Mouse (Mus musculus): ENCODE measurements around the gene Cep152. TPM values are rescaled to one million over a fixed set of nuclear protein-coding genes. Genes with fewer than 3 reads are reported as not detected.

Cep152 gene
- polyA plus RNA-seq (2011; ENCODE audit: insufficient read depth, insufficient read length, low read depth, missing spikeins), result 9.2 and 9.7 TPM in 2 replicates

- TF ChIP-seq CTCF (IDR thresholded peaks at IDR 0.05; ENCODE audit: low read depth, low read length) (peak; percentile 1), EP300 (IDR thresholded peaks at IDR 0.05; ENCODE audit: insufficient read depth, low read depth, low read length) (0 out of 2 replicates have a peak, but pooled peaks have one; percentile 6), POLR2A (IDR thresholded peaks at IDR 0.05; ENCODE audit: insufficient read depth, low read length) (no peak)
- Histone ChIP-seq H3K36me3 (ENCODE audit: control insufficient read depth, insufficient read depth, low read length, poor library complexity, severe bottlenecking) (peaks cover 5% of the 10 kb centered on the region; the same call in 1 of the 2 replicates), H3K4me3 (ENCODE audit: low read depth, low read length) (peak within 1 kb of the TSS; percentile 78), H3K9ac (ENCODE audit: low read depth, poor library complexity, severe bottlenecking) (peak within 1 kb of the TSS; percentile 86), H3K9me3 (replicated peaks; ENCODE audit: control insufficient read depth, insufficient read depth, low read length, poor library complexity, severe bottlenecking) (peaks cover 13% of the 10 kb centered on the region), H3K4me1 (ENCODE audit: control insufficient read depth, insufficient read depth, low read length) (no peaks in the 10 kb centered on the region), H3K27ac (ENCODE audit: insufficient read depth, low read length) (no peak within 1 kb of the TSS), H3K27me3 (ENCODE audit: control insufficient read depth, insufficient read depth, low read length, poor library complexity, severe bottlenecking) (no peaks in the 10 kb centered on the region)
Observed at GRCm38 (mm10) chr2:125624837-125625351, at the start of gene Cep152. Gene Cep152 (minus strand): TSS chr2:125625113.

DNA sequence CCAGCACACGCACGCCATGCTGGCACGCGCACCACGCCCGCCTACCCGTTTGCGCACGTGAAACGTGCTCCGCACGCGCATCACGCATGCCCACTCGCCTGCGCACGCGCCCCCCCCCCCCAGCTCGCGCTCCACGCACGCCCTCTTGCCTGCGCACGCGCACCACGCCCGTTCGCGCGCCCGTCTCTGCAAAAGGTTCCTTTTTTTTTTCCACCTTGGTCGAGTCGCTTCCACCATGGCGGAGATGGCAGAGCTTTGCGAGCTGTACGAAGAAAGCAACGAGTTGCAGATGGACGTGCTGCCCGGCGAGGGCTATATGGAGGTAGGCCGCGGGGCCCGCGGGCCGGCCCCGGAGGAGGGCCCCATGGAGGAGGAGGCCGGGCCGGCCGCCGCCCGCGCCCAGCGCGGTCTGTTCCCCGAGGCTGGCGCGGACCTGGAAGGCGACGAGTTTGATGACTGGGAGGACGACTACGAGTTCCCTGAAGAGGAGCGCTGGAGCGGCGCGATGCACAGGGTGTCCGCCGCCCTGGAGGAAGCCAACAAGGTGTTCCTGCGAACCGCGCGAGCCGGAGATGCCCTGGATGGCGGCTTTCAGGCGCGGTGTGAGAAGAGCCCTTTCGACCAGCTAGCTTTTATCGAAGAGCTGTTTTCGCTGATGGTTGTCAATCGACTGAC, 48.2 kb upstream of the Cep152 start, which contains the start of gene Eid1:
Gene Eid1, plus strand, starts transcription at position 139 of the 675 bp plus-strand sequence.
- no peak for TF ChIP-seq EP300 (IDR thresholded peaks at IDR 0.05; ENCODE audit: insufficient read depth, low read depth, low read length)
- no peak for TF ChIP-seq POLR2A (IDR thresholded peaks at IDR 0.05; ENCODE audit: insufficient read depth, low read length)
- no peak for TF ChIP-seq CTCF (IDR thresholded peaks at IDR 0.05; ENCODE audit: low read depth, low read length)
- H3K4me1 ChIP-seq (ENCODE audit: control insufficient read depth, insufficient read depth, low read length), result no peaks in the 10 kb centered on the region
- no peaks in the 10 kb centered on the region for H3K36me3 ChIP-seq (ENCODE audit: control insufficient read depth, insufficient read depth, low read length, poor library complexity, severe bottlenecking)
- no peaks in the 10 kb centered on the region; the same call in 1 of the 2 replicates for H3K27me3 ChIP-seq (ENCODE audit: control insufficient read depth, insufficient read depth, low read length, poor library complexity, severe bottlenecking)
- H3K27ac ChIP-seq (ENCODE audit: insufficient read depth, low read length), result no peak within 1 kb of the TSS
- H3K9me3 ChIP-seq (replicated peaks; ENCODE audit: control insufficient read depth, insufficient read depth, low read length, poor library complexity, severe bottlenecking), result peaks cover 12% of the 10 kb centered on the region
- H3K9ac ChIP-seq (ENCODE audit: low read depth, poor library complexity, severe bottlenecking), result peak within 1 kb of the TSS; percentile 62
- peak within 1 kb of the TSS; percentile 66 for H3K4me3 ChIP-seq (ENCODE audit: low read depth, low read length)

GRCm38 (mm10) chr2:125672568-125672956, 47.6 kb upstream of the Cep152 start:
- H3K9ac ChIP-seq (ENCODE audit: low read depth, poor library complexity, severe bottlenecking), result peak overlapping the region; percentile 62; the same call in 1 of the 2 replicates
- TF ChIP-seq EP300 (IDR thresholded peaks at IDR 0.05; ENCODE audit: insufficient read depth, low read depth, low read length) (no peak), CTCF (IDR thresholded peaks at IDR 0.05; ENCODE audit: low read depth, low read length) (no peak), POLR2A (IDR thresholded peaks at IDR 0.05; ENCODE audit: insufficient read depth, low read length) (no peak)

GRCm38 (mm10) chr2:125670846-125671245, 45.9 kb upstream of the Cep152 start:
- H3K27me3 ChIP-seq (ENCODE audit: control insufficient read depth, insufficient read depth, low read length, poor library complexity, severe bottlenecking), result no peaks in the 10 kb centered on the region; the same call in 1 of the 2 replicates
- H3K9me3 ChIP-seq (replicated peaks; ENCODE audit: control insufficient read depth, insufficient read depth, low read length, poor library complexity, severe bottlenecking), result peaks cover 12% of the 10 kb centered on the region
- no peak overlapping the region for H3K27ac ChIP-seq (ENCODE audit: insufficient read depth, low read length)
- no peak overlapping the region for H3K4me3 ChIP-seq (ENCODE audit: low read depth, low read length)
- no peaks in the 10 kb centered on the region for H3K4me1 ChIP-seq (ENCODE audit: control insufficient read depth, insufficient read depth, low read length)
- H3K9ac ChIP-seq (ENCODE audit: low read depth, poor library complexity, severe bottlenecking), result no peak overlapping the region
- no peak for TF ChIP-seq POLR2A (IDR thresholded peaks at IDR 0.05; ENCODE audit: insufficient read depth, low read length)
- TF ChIP-seq EP300 (IDR thresholded peaks at IDR 0.05; ENCODE audit: insufficient read depth, low read depth, low read length), result no peak
- TF ChIP-seq CTCF (IDR thresholded peaks at IDR 0.05; ENCODE audit: low read depth, low read length), result no peak
- H3K36me3 ChIP-seq (ENCODE audit: control insufficient read depth, insufficient read depth, low read length, poor library complexity, severe bottlenecking), result no peaks in the 10 kb centered on the region

More at GRCm38 (mm10) chr2:125672568-125672956, 47.6 kb upstream of the Cep152 start:
- peaks cover 12% of the 10 kb centered on the region for H3K9me3 ChIP-seq (replicated peaks; ENCODE audit: control insufficient read depth, insufficient read depth, low read length, poor library complexity, severe bottlenecking)
- no peaks in the 10 kb centered on the region for H3K4me1 ChIP-seq (ENCODE audit: control insufficient read depth, insufficient read depth, low read length)
- H3K27me3 ChIP-seq (ENCODE audit: control insufficient read depth, insufficient read depth, low read length, poor library complexity, severe bottlenecking), result no peaks in the 10 kb centered on the region; the same call in 1 of the 2 replicates
- no peak overlapping the region for H3K27ac ChIP-seq (ENCODE audit: insufficient read depth, low read length)
- H3K36me3 ChIP-seq (ENCODE audit: control insufficient read depth, insufficient read depth, low read length, poor library complexity, severe bottlenecking), result no peaks in the 10 kb centered on the region
- peak overlapping the region; percentile 66 for H3K4me3 ChIP-seq (ENCODE audit: low read depth, low read length)

DNA sequence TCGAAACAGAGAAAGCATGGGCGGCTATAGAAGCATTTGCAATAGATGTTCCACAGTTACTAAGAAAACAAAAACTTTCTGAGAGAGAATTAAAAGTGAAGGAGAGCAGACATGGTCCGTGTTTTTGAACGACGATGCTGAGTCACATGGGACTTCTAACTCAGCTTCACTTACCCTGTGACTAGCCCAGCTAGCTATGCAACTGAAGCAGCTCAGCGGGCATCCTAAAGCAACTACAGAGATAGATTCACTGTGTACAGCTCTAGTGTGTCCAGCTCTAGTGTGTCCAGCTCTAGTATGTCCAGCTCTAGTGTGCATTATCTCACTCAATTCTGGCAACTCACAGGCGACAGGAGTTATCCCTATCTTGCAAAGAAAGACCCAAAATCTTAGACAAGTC, 42.8 kb upstream of the Cep152 start:
- H3K36me3 ChIP-seq (ENCODE audit: control insufficient read depth, insufficient read depth, low read length, poor library complexity, severe bottlenecking), result no peaks in the 10 kb centered on the region
- no peak for TF ChIP-seq CTCF (IDR thresholded peaks at IDR 0.05; ENCODE audit: low read depth, low read length)
- no peak for TF ChIP-seq EP300 (IDR thresholded peaks at IDR 0.05; ENCODE audit: insufficient read depth, low read depth, low read length)
- TF ChIP-seq POLR2A (IDR thresholded peaks at IDR 0.05; ENCODE audit: insufficient read depth, low read length), result no peak
- H3K4me3 ChIP-seq (ENCODE audit: low read depth, low read length), result no peak overlapping the region
- peaks cover 12% of the 10 kb centered on the region for H3K9me3 ChIP-seq (replicated peaks; ENCODE audit: control insufficient read depth, insufficient read depth, low read length, poor library complexity, severe bottlenecking)
- H3K27ac ChIP-seq (ENCODE audit: insufficient read depth, low read length), result no peak overlapping the region
- H3K4me1 ChIP-seq (ENCODE audit: control insufficient read depth, insufficient read depth, low read length), result no peaks in the 10 kb centered on the region
- no peaks in the 10 kb centered on the region for H3K27me3 ChIP-seq (ENCODE audit: control insufficient read depth, insufficient read depth, low read length, poor library complexity, severe bottlenecking)
- no peak overlapping the region for H3K9ac ChIP-seq (ENCODE audit: low read depth, poor library complexity, severe bottlenecking)

GRCm38 (mm10) chr2:125667184-125667583, 42.3 kb upstream of the Cep152 start:
- H3K36me3 ChIP-seq (ENCODE audit: control insufficient read depth, insufficient read depth, low read length, poor library complexity, severe bottlenecking), result no peaks in the 10 kb centered on the region
- H3K4me1 ChIP-seq (ENCODE audit: control insufficient read depth, insufficient read depth, low read length), result no peaks in the 10 kb centered on the region
- no peak overlapping the region for H3K9ac ChIP-seq (ENCODE audit: low read depth, poor library complexity, severe bottlenecking)
- no peak overlapping the region for H3K27ac ChIP-seq (ENCODE audit: insufficient read depth, low read length)
- H3K27me3 ChIP-seq (ENCODE audit: control insufficient read depth, insufficient read depth, low read length, poor library complexity, severe bottlenecking), result no peaks in the 10 kb centered on the region
- peaks cover 9% of the 10 kb centered on the region for H3K9me3 ChIP-seq (replicated peaks; ENCODE audit: control insufficient read depth, insufficient read depth, low read length, poor library complexity, severe bottlenecking)
- no peak overlapping the region for H3K4me3 ChIP-seq (ENCODE audit: low read depth, low read length)
- TF ChIP-seq POLR2A (IDR thresholded peaks at IDR 0.05; ENCODE audit: insufficient read depth, low read length) (no peak), CTCF (IDR thresholded peaks at IDR 0.05; ENCODE audit: low read depth, low read length) (no peak), EP300 (IDR thresholded peaks at IDR 0.05; ENCODE audit: insufficient read depth, low read depth, low read length) (no peak)

Measured in ES-Bruce4 (cell line).